Mouse (Mus musculus) forebrain, embryonic 10.5 days (tissue): ENCODE results near the gene Wnt3. TPM values are rescaled to one million over a fixed set of nuclear protein-coding genes. Genes with fewer than 3 reads are reported as not detected.

Experiments used
- DNase-seq: peaks from one replicate; pipeline ENCODE4 v3.0.0-alpha.2; 2017; ENCODE audit warnings: low spot score; ENCODE audit errors: extremely low spot score
- H3K27ac ChIP-seq: fragments of 300-500 bp; sonication (generic); 2 replicates; pipeline ENCODE4 v1.5.1; 2016; ENCODE audit warnings: mild to moderate bottlenecking
- H3K27me3 ChIP-seq: fragments of 300-500 bp; sonication (generic); 2 replicates; pipeline ENCODE4 v1.6.1; 2016; ENCODE audit warnings: mild to moderate bottlenecking; ENCODE audit not compliant: poor library complexity, severe bottlenecking
- H3K36me3 ChIP-seq: fragments of 300-500 bp; sonication (generic); replicated peaks from 2 replicates; pipeline ENCODE4 v1.6.1; 2016; ENCODE audit warnings: mild to moderate bottlenecking, moderate library complexity
- H3K4me1 ChIP-seq: fragments of 300-500 bp; sonication (generic); 2 replicates; pipeline ENCODE4 v1.6.1; 2016
- H3K4me3 ChIP-seq: fragments of 300-500 bp; sonication (generic); 2 replicates; pipeline ENCODE4 v1.5.1; 2016; ENCODE audit warnings: mild to moderate bottlenecking, moderate library complexity
- H3K9me3 ChIP-seq: fragments of 300-500 bp; sonication (generic); 2 replicates; pipeline ENCODE4 v1.6.1; 2016; ENCODE audit warnings: mild to moderate bottlenecking, moderate library complexity
- WGBS: fragments of 180-500 bp; shearing (Covaris S2); methylation state at CpG from one replicate; pipeline ENCODE4 v1.1.7; 2016; 5-methylcytosine and 5-hydroxymethylcytosine counted together
- polyA plus RNA-seq: library from polyadenylated mRNA; unstranded; fragments of >200 nt; fragmentation: Nextera tagmentation; extraction: Ambion mirVana; gene quantifications from 2 replicates; pipeline ENCODE4 v1.2.1, GENCODE M21; 2016

Gene Wnt3
- polyA plus RNA-seq, 1 experiment from 2014 or later = 4.2 TPM

GRCm38 (mm10) chr11:103801128-103801527 is 27.2 kb downstream of the Wnt3 start:
- 88% methylated on average over 9 of the region's 9 CpGs for WGBS
- no peaks in the 10 kb centered on the region for H3K36me3 ChIP-seq
- no peak overlapping the region for H3K27ac ChIP-seq
- peaks cover 13% of the 10 kb centered on the region; the same call in 1 of the 2 replicates for H3K4me1 ChIP-seq
- no peak overlapping the region for H3K4me3 ChIP-seq
- peaks cover 99% of the 10 kb centered on the region for H3K27me3 ChIP-seq
- DNase-seq = no peak
- peaks cover 17% of the 10 kb centered on the region for H3K9me3 ChIP-seq

- WGBS = 92% methylated on average over 11 of the region's 11 CpGs
These were observed 30.2 kb downstream of the Wnt3 start for GRCm38 (mm10) chr11:103804126-103804525.

GRCm38 (mm10) chr11:103804804-103805203 is 30.9 kb downstream of the Wnt3 start:
- WGBS = 83% methylated on average over 4 of the region's 4 CpGs
- Histone ChIP-seq H3K4me1 (peaks cover 32% of the 10 kb centered on the region), H3K27me3 (peaks cover 99% of the 10 kb centered on the region), H3K9me3 (peaks cover 17% of the 10 kb centered on the region), H3K27ac (no peak overlapping the region), H3K4me3 (no peak overlapping the region), H3K36me3 (no peaks in the 10 kb centered on the region)
- DNase-seq = no peak

More at GRCm38 (mm10) chr11:103804126-103804525, 30.2 kb downstream of the Wnt3 start:
- peaks cover 26% of the 10 kb centered on the region for H3K4me1 ChIP-seq
- no peak for DNase-seq
- H3K27me3 ChIP-seq = peaks cover 99% of the 10 kb centered on the region
- peaks cover 17% of the 10 kb centered on the region for H3K9me3 ChIP-seq
- no peaks in the 10 kb centered on the region for H3K36me3 ChIP-seq
- no peak overlapping the region for H3K27ac ChIP-seq
- no peak overlapping the region for H3K4me3 ChIP-seq

- H3K27ac ChIP-seq = no peak overlapping the region; the same call in 1 of the 2 replicates
- DNase-seq = no peak
- WGBS = 61% methylated on average over 12 of the region's 12 CpGs
These were observed 34.0 kb downstream of the Wnt3 start for GRCm38 (mm10) chr11:103807966-103808365.

DNA sequence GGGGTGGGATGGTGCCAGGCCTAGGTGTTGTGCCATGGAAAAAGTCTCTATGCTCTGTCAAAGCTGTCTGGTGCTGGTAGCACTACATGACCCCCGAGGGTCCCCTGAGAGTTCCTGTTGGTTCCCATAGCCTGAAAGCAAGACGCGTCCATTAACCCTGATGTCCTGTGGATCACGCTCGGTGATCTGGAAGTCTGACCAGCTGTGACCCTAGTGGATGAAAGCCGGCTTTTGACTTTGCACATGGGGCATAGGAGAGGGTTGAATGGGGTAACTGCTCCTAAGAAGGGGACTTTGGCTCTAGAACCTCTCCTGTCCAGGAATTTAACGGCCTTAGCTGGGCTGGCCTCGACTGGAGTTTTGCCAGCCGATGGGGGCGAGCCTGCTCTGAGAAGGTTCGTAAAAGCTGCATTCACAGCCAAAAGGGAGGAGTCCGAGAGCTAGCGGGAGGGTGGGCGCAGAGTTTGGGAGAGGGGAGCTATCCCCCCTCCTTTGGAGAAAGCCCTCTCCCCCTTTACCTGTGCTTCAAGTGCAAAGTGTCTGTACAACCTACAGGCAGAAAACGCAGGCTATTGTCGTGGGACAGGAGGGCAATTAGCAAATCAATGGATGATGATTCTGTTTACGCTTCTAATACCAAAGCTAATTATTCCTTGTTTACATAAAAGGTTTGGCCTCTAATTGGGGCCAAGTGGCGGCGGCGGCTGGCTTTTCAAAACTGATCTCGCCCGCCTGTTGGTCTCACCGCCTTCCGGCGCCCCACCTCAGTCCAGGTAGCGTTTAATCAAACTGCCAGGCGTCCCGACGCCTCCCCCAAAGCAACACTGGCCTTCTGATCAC is 35.0 kb downstream of the Wnt3 start:
- Histone ChIP-seq H3K4me1 (peaks cover 46% of the 10 kb centered on the region), H3K27me3 (peaks cover 100% of the 10 kb centered on the region), H3K27ac (peak overlapping the region; percentile 84), H3K36me3 (0 out of 2 replicates have a peak, but pooled peaks cover 2% of the 10 kb centered on the region), H3K4me3 (peak overlapping the region; percentile 64), H3K9me3 (peaks cover 17% of the 10 kb centered on the region)
- peak; percentile 42 for DNase-seq
- 2% methylated on average over 29 of the region's 29 CpGs for WGBS

More at GRCm38 (mm10) chr11:103807966-103808365, 34.0 kb downstream of the Wnt3 start:
- Histone ChIP-seq H3K27me3 (peaks cover 100% of the 10 kb centered on the region), H3K4me1 (peaks cover 46% of the 10 kb centered on the region), H3K9me3 (peaks cover 17% of the 10 kb centered on the region), H3K36me3 (0 out of 2 replicates have a peak, but pooled peaks cover 2% of the 10 kb centered on the region), H3K4me3 (no peak overlapping the region)

DNA sequence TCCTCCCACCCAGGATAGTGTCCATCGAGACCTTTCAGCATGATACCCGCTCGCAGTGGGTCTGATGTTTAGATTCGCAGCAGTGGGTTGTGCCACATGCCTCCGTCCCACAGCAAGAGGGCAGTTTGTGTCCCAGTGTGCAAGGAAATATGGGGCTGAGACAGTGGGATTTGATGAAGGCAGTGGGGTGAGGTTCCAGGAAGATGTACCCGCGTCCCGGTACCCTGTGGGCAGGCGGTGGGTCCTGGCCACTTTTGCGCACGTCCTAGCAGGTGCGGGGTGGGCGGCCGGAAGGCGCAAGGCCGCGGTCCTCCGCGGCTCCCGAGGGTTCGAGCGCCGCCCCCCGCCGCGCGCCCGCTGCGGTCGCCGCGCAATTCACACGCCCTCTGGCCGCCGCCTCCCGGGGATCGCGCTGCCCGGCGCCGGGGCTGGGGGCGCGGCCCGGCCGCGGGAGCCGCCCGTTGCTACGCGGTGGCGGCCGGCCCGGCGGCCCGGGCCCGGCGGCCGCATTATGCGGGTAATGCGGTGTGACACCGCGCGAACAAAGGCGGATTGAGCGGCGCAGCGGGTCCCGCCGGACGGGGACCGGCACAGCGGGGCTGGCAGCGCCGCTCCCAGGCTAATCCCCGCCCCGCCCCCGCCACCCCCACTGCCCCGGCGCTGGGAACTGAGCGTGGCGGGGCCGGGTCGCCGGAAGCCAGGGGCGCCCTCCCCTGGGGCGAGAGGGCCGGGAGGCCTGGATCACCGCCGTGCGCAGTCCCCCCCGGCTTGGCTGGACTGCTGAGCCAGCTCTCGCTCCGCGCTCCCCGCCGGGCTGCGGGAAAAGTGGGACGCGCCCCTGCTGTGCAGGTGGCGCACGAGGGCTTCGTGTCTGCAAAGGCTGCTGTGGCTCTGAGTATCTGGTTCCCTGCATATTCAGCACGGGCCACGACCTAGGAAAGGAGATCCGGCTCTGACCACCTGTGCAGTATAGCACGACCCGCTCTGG is 36.0 kb downstream of the Wnt3 start:
- 0 out of 2 replicates have a peak, but pooled peaks cover 2% of the 10 kb centered on the region for H3K36me3 ChIP-seq
- peaks cover 100% of the 10 kb centered on the region for H3K27me3 ChIP-seq
- H3K9me3 ChIP-seq = peaks cover 12% of the 10 kb centered on the region
- H3K27ac ChIP-seq = peak overlapping the region; percentile 84
- H3K4me3 ChIP-seq = peak overlapping the region; percentile 64
- peaks cover 52% of the 10 kb centered on the region for H3K4me1 ChIP-seq
- under 1% methylated on average over 92 of the region's 107 CpGs for WGBS
- peak; percentile 50 for DNase-seq

DNA sequence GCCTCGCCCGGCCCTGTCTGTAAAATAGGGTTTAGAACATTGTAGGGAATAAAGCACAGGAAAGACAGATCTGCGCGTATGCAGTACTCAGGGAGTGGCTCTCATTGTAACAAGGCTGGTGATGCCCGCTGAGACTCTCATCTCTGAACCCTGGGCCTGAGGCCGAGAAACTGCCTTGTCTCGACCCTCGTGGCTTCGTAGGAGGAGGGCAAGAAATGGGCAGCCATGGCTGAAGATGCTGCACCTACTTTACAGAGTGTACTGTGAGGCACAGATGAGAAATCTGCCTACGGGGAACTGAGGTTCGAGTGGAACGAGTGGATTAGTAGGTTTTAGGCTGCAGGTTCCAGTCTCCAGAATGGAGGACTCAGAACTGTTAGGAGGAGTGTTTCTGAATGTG is 36.7 kb downstream of the Wnt3 start:
- Histone ChIP-seq H3K9me3 (peaks cover 5% of the 10 kb centered on the region), H3K27ac (peak overlapping the region; percentile 84), H3K4me3 (peak overlapping the region; percentile 64), H3K36me3 (peaks cover 3% of the 10 kb centered on the region; the same call in 1 of the 2 replicates), H3K4me1 (peaks cover 58% of the 10 kb centered on the region), H3K27me3 (peaks cover 100% of the 10 kb centered on the region)
- WGBS = 10% methylated on average over 12 of the region's 12 CpGs
- no peak for DNase-seq

DNA sequence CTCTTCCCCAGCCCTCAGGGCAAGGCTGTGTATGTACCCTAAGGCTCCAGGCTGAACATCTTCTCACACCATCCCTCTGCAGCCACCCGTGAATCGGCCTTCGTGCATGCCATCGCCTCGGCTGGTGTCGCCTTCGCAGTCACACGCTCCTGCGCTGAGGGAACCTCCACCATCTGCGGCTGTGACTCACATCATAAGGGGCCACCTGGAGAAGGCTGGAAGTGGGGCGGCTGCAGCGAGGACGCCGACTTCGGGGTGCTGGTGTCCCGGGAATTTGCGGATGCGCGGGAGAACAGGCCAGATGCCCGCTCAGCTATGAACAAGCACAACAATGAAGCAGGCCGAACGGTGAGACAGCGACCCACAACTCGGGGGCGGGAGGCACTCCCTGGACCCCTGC is 37.3 kb downstream of the Wnt3 start:
- 0 out of 2 replicates have a peak overlapping the region, but pooled peaks have one; percentile 84 for H3K27ac ChIP-seq
- peaks cover 100% of the 10 kb centered on the region for H3K27me3 ChIP-seq
- no peaks in the 10 kb centered on the region for H3K9me3 ChIP-seq
- H3K4me1 ChIP-seq = peaks cover 60% of the 10 kb centered on the region
- H3K4me3 ChIP-seq = no peak overlapping the region
- H3K36me3 ChIP-seq = peaks cover 5% of the 10 kb centered on the region; the same call in 1 of the 2 replicates
- no peak for DNase-seq
- WGBS = 33% methylated on average over 25 of the region's 25 CpGs

DNA sequence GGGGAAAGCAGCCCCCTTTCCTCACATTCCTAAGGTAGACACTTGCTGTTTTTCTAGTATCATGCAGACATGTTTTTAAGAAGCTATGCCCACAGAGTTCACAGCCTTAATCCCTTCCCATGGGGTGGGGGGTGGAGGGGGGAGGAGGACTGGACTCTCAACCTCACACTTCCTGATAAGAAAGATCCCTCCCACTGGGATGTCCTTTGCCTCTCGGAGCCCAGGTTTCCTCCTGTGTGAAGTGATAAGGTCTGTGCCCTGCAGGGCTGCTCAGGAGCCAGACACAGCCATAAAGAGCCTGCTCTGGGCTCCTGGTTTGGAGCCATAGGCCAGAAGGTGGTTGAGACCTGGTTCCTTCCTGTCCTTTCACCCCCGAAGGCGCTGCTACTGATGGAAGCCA is 40.9 kb downstream of the Wnt3 start:
- H3K4me3 ChIP-seq = no peak overlapping the region
- no peaks in the 10 kb centered on the region for H3K9me3 ChIP-seq
- H3K36me3 ChIP-seq = peaks cover 18% of the 10 kb centered on the region
- peaks cover 77% of the 10 kb centered on the region for H3K27me3 ChIP-seq
- DNase-seq = no peak
- peaks cover 30% of the 10 kb centered on the region for H3K4me1 ChIP-seq
- no peak overlapping the region for H3K27ac ChIP-seq
- 49% methylated on average over 3 of the region's 3 CpGs for WGBS

DNA sequence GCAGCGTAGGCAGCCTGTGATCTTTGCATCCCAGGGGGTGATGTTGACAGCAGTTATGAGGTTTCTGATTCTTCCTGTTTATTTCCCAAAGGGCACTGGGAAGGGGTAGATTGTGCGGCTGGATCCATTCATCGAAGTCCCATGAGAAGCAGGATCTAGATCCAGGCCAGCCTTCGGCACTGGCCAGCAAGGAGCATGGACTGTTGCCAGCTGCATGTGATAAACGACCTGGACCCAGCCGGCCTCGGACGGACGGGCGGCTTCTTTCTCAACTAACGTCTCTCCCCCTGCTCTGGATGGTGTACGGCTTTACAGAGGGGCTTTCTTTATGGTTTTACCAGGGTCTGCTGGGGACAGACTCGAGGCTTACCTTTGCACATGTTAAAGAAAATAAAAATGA is 42.0 kb downstream of the Wnt3 start:
- H3K4me1 ChIP-seq = peaks cover 19% of the 10 kb centered on the region
- DNase-seq = no peak
- peaks cover 25% of the 10 kb centered on the region for H3K36me3 ChIP-seq
- peaks cover 66% of the 10 kb centered on the region for H3K27me3 ChIP-seq
- H3K9me3 ChIP-seq = no peaks in the 10 kb centered on the region
- 85% methylated on average over 13 of the region's 13 CpGs for WGBS
- H3K27ac ChIP-seq = no peak overlapping the region
- H3K4me3 ChIP-seq = no peak overlapping the region

DNA sequence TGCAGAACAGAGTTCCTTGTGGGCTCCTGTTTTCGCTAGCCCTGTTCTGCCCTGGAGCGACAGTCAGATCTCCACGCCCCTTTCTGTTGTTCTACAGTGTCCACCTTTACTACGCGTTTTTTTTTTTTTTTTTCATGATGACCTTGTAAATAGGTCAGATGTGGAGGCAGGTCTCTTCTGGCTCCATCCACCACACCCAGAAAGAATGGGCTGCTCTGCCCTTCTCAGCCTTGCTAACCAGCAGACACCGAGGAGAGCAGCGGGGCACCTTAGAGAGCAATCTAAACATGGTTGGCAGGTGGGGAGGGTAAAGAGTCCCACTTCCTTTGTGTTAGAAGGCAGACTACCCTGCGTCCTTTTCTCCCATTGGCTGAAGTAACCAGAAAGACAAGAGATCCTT is 42.8 kb downstream of the Wnt3 start:
- no peak overlapping the region for H3K4me3 ChIP-seq
- H3K27me3 ChIP-seq = peaks cover 58% of the 10 kb centered on the region
- H3K27ac ChIP-seq = no peak overlapping the region
- peaks cover 13% of the 10 kb centered on the region; the same call in 1 of the 2 replicates for H3K4me1 ChIP-seq
- DNase-seq = no peak
- peaks cover 32% of the 10 kb centered on the region for H3K36me3 ChIP-seq
- H3K9me3 ChIP-seq = no peaks in the 10 kb centered on the region
- 83% methylated on average over 8 of the region's 8 CpGs for WGBS

GRCm38 (mm10) chr11:103827201-103827600 is 53.3 kb downstream of the Wnt3 start:
- DNase-seq = no peak
- Histone ChIP-seq H3K4me1 (peaks cover 27% of the 10 kb centered on the region), H3K27me3 (peaks cover 36% of the 10 kb centered on the region), H3K4me3 (no peak overlapping the region), H3K27ac (no peak overlapping the region), H3K9me3 (no peaks in the 10 kb centered on the region), H3K36me3 (peaks cover 64% of the 10 kb centered on the region)
- 93% methylated on average over 6 of the region's 6 CpGs for WGBS
